19 mouse cellular contexts compared by ENCODE assay signal in genomic region chr9:75960587-75961349, GRCm38 (mm10). TPM values are rescaled to one million over a fixed set of nuclear protein-coding genes. Genes with fewer than 3 reads are reported as not detected.
DNase-seq lines count a peak whose midpoint lies in the region; ATAC-seq and TF ChIP-seq lines count a peak whose summit lies in the region.
"Had no signal": no experiment of that assay in that cellular context is flagged by ENCODE, and none has a peak within 500 bp of the region (broad histone marks: within the 10 kb centered on the region; RNA-seq: fewer than 3 reads in every experiment).

No protein-coding gene starts in this region.

- H3K9me3 ChIP-seq in intestine, embryonic 15.5 days, result no peaks in the 10 kb centered on the region
- H3K9me3 ChIP-seq: embryonic facial prominence, embryonic 15.5 days; heart, embryonic 10.5 days; limb, embryonic 15.5 days; midbrain, embryonic 10.5 days had no signal

- WGBS in intestine, embryonic 15.5 days, result 57% methylated on average over 8 of the region's 8 CpGs

- no peaks in the 10 kb centered on the region for H3K27me3 ChIP-seq in Patski
- no peaks in the 10 kb centered on the region for H3K27me3 ChIP-seq in intestine, embryonic 15.5 days (replicated peaks)
- H3K27me3 ChIP-seq: embryonic facial prominence, embryonic 15.5 days; limb, embryonic 15.5 days had no signal

- no peak overlapping the region for H3K27ac ChIP-seq in intestine, embryonic 15.5 days
- H3K27ac ChIP-seq: embryonic facial prominence, embryonic 15.5 days; hindbrain, postnatal 0 days; limb, embryonic 15.5 days had no signal

- no peaks in the 10 kb centered on the region for H3K4me1 ChIP-seq in intestine, embryonic 15.5 days (replicated peaks)

- H3K36me3 ChIP-seq in intestine, embryonic 15.5 days, result no peaks in the 10 kb centered on the region
- H3K36me3 ChIP-seq: embryonic facial prominence, embryonic 15.5 days; heart, embryonic 10.5 days; limb, embryonic 15.5 days; midbrain, embryonic 10.5 days had no signal

- no peak overlapping the region for H3K9ac ChIP-seq in intestine, embryonic 15.5 days
- H3K9ac ChIP-seq: embryonic facial prominence, embryonic 15.5 days; limb, embryonic 15.5 days had no signal

- no peak for TF ChIP-seq CTCF in Patski (IDR thresholded peaks at IDR 0.05)

- CTCF ChIA-PET in Patski (lab: Charles Lee), result interaction anchor here (1.0 kb wide), 1 partner anchor 49 kb away, joined by 3 read pairs; no protein-coding TSS in a partner anchor

- peak; percentile 46 for DNase-seq in kidney, adult 9 months
- no peak for DNase-seq in kidney, postnatal 25 days
- DNase-seq in 3134 (ENCODE audit: extremely low read depth, insufficient read length, low spot score), result peak; percentile 6
- DNase-seq in Patski (ENCODE audit: low read depth, low spot score), result peak; percentile 31
- DNase-seq in right cerebral cortex, postnatal 4 days, result no peak
- DNase-seq in thymus, postnatal 25 days, result no peak
- no peak for DNase-seq in adrenal gland, postnatal 10 days
- DNase-seq: adrenal gland, postnatal 36 days; cerebellum, postnatal 25 days had no signal

- peak; percentile 92 for ATAC-seq in Patski
- peak; percentile 39; the same call in 1 of the 2 replicates for ATAC-seq in intestine, embryonic 15.5 days
- ATAC-seq: CD4-positive, CD25-positive, alpha-beta regulatory T cell, adult 4 months; forebrain, embryonic 16.5 days; hindbrain, postnatal 0 days had no signal

- no peak overlapping the region for H3K4me3 ChIP-seq in intestine, embryonic 15.5 days (replicated peaks)
- H3K4me3 ChIP-seq: embryonic facial prominence, embryonic 15.5 days; heart, embryonic 10.5 days; limb, embryonic 15.5 days; midbrain, embryonic 10.5 days had no signal

- POLR2A ChIA-PET in Patski (lab: Charles Lee), result interaction anchor here (0.6 kb wide), 1 partner anchor 66 kb away, joined by 4 read pairs; no protein-coding TSS in a partner anchor

- in situ Hi-C loops in Patski (cut with MboI; ENCODE audit: low pct_unique_long_range_greater_than_20kb), result no loop called here

- no peak overlapping the region for H3K4me2 ChIP-seq in intestine, embryonic 15.5 days (replicated peaks)
- H3K4me2 ChIP-seq: embryonic facial prominence, embryonic 15.5 days; limb, embryonic 15.5 days had no signal

RNA-seq across cellular contexts. Expression of gene Hmgcll1, which starts 53.9 kb away (rescaled TPM):
- 2.6 TPM for polyA plus RNA-seq in Patski (2021)
- polyA plus RNA-seq in intestine, embryonic 15.5 days (2015; fragmentation: Nextera tagmentation; extraction: Ambion mirVana), result 1.2 and 1.5 TPM in 2 replicates
- total RNA-seq in adrenal gland, postnatal 10 days (2021), result 1 to 10 TPM; 2.4 to 4.2 TPM
- total RNA-seq: MEL; monocyte, adult 5-6 weeks had no signal
- polyA plus RNA-seq: CD4-positive, CD25-positive, alpha-beta regulatory T cell, adult 4 months had no signal

Comparison
In these comparisons a context has a peak if more than half of its experiments do, and no peak if none do; other contexts are left out.
1. DNase-seq: peak in kidney, adult 9 months (single experiment), 3134 (single experiment) and Patski (single experiment); none in kidney, postnatal 25 days (0 of 2), right cerebral cortex, postnatal 4 days (single experiment), thymus, postnatal 25 days (single experiment) and adrenal gland, postnatal 10 days (single experiment).